Mouse (Mus musculus): ENCODE results near the gene Sept14. TPM values are rescaled to one million over a fixed set of nuclear protein-coding genes. Genes with fewer than 3 reads are reported as not detected.
A peak's percentile ranks its signal among the peaks of the same experiment; 100 is the strongest.

Sept14 gene
- total RNA-seq, 1 experiment: 0.27 TPM

GRCm38 (mm10) chr5:129725774-129726392 lies 17.6 kb upstream of the Sept14 start:
- peak overlapping the region; percentile 93; the same call in 1 of the 2 replicates for H3K9ac ChIP-seq (ENCODE audit: insufficient read depth, low read depth, low read length, poor library complexity, severe bottlenecking)
- H3K36me3 ChIP-seq (ENCODE audit: control insufficient read depth, insufficient read depth, low read length, poor library complexity, severe bottlenecking): no peaks in the 10 kb centered on the region
- H3K4me1 ChIP-seq (ENCODE audit: control insufficient read depth in 2 of 2, insufficient read depth in 2 of 2, low read length in 2 of 2, poor library complexity in 1 of 2): peaks cover 4 to 17% of the 10 kb centered on the region in 2 experiments
- no peak for DNase-seq (ENCODE audit: low read depth, low spot score)
- H3K9me3 ChIP-seq (ENCODE audit: control insufficient read depth, insufficient read depth, low read depth, low read length): no peaks in the 10 kb centered on the region
- in situ Hi-C loops (cut with MboI; ENCODE audit: low sequenced_read_pairs in 2 of 2, unreplicated experiment in 2 of 2): no loop called here
- H3K27ac ChIP-seq (ENCODE audit: insufficient read depth, low read depth, low read length, poor library complexity, severe bottlenecking): no peak overlapping the region
- peak overlapping the region; percentile 75 to 83 for H3K4me3 ChIP-seq (ENCODE audit: insufficient read depth in 1 of 2, low read depth in 1 of 2, low read length in 2 of 2, poor library complexity in 1 of 2, severe bottlenecking in 1 of 2)
- TF ChIP-seq MAFK (IDR thresholded peaks at IDR 0.05; ENCODE audit: insufficient read depth, low read depth, low read length): no peak
- no peak for TF ChIP-seq ZC3H11A (IDR thresholded peaks at IDR 0.05; ENCODE audit: borderline replicate concordance, low read depth, low read length)

- peak; percentile 78 for DNase-seq (ENCODE audit: low read depth, low spot score)
- in situ Hi-C loops (cut with MboI; ENCODE audit: low sequenced_read_pairs in 2 of 2, unreplicated experiment in 2 of 2): no loop called here
- no peaks in the 10 kb centered on the region for H3K36me3 ChIP-seq (ENCODE audit: control insufficient read depth, insufficient read depth, low read length, poor library complexity, severe bottlenecking)
- TF ChIP-seq HCFC1 (IDR thresholded peaks at IDR 0.05; ENCODE audit: borderline replicate concordance, insufficient read depth, low read length) (peak; percentile 68; the same call in 1 of the 2 replicates), ZC3H11A (IDR thresholded peaks at IDR 0.05; ENCODE audit: borderline replicate concordance, low read depth, low read length) (0 out of 2 replicates have a peak, but pooled peaks have one; percentile 28), MAFK (IDR thresholded peaks at IDR 0.05; ENCODE audit: insufficient read depth, low read depth, low read length) (no peak), CHD2 (IDR thresholded peaks at IDR 0.05; ENCODE audit: low read depth, low read length) (peak; percentile 70), ZNF384 (IDR thresholded peaks at IDR 0.05; ENCODE audit: low read depth, low read length) (peak; percentile 77)
- H3K27ac ChIP-seq (ENCODE audit: insufficient read depth, low read depth, low read length, poor library complexity, severe bottlenecking): peak within 1 kb of the TSS; percentile 51
- H3K9me3 ChIP-seq (ENCODE audit: control insufficient read depth, insufficient read depth, low read depth, low read length): no peaks in the 10 kb centered on the region
- H3K4me1 ChIP-seq (ENCODE audit: control insufficient read depth in 2 of 2, insufficient read depth in 2 of 2, low read length in 2 of 2, poor library complexity in 1 of 2): peaks cover 3 to 13% of the 10 kb centered on the region in 2 experiments; a peak in 3 of 4 replicates
- H3K4me3 ChIP-seq (ENCODE audit: insufficient read depth in 1 of 2, low read depth in 1 of 2, low read length in 2 of 2, poor library complexity in 1 of 2, severe bottlenecking in 1 of 2): peak within 1 kb of the TSS; percentile 75 to 83
- H3K9ac ChIP-seq (ENCODE audit: insufficient read depth, low read depth, low read length, poor library complexity, severe bottlenecking): peak within 1 kb of the TSS; percentile 93
These were observed 16.8 kb upstream of the Sept14 start, which contains the start of gene Nipsnap2 for GRCm38 (mm10) chr5:129724834-129725773. Gene Nipsnap2, plus strand, starts transcription at chr5:129725063.

GRCm38 (mm10) chr5:129724268-129724667 lies 16.0 kb upstream of the Sept14 start:
- Histone ChIP-seq H3K36me3 (ENCODE audit: control insufficient read depth, insufficient read depth, low read length, poor library complexity, severe bottlenecking) (no peaks in the 10 kb centered on the region), H3K9ac (ENCODE audit: insufficient read depth, low read depth, low read length, poor library complexity, severe bottlenecking) (peak overlapping the region; percentile 72; the same call in 1 of the 2 replicates), H3K4me3 (ENCODE audit: insufficient read depth in 1 of 2, low read depth in 1 of 2, low read length in 2 of 2, poor library complexity in 1 of 2, severe bottlenecking in 1 of 2) (peak overlapping the region in 1 of 2 experiments; percentile 83; a peak in 2 of 4 replicates), H3K27ac (ENCODE audit: insufficient read depth, low read depth, low read length, poor library complexity, severe bottlenecking) (no peak overlapping the region), H3K9me3 (ENCODE audit: control insufficient read depth, insufficient read depth, low read depth, low read length) (no peaks in the 10 kb centered on the region), H3K4me1 (ENCODE audit: control insufficient read depth in 2 of 2, insufficient read depth in 2 of 2, low read length in 2 of 2, poor library complexity in 1 of 2) (peaks cover 0 to 11% of the 10 kb centered on the region in 2 experiments; a peak in 2 of 4 replicates)
- in situ Hi-C loops (cut with MboI; ENCODE audit: low sequenced_read_pairs in 2 of 2, unreplicated experiment in 2 of 2): no loop called here
- TF ChIP-seq CHD2 (IDR thresholded peaks at IDR 0.05; ENCODE audit: low read depth, low read length) (no peak), MAFK (IDR thresholded peaks at IDR 0.05; ENCODE audit: insufficient read depth, low read depth, low read length) (no peak), ZC3H11A (IDR thresholded peaks at IDR 0.05; ENCODE audit: borderline replicate concordance, low read depth, low read length) (no peak), HCFC1 (IDR thresholded peaks at IDR 0.05; ENCODE audit: borderline replicate concordance, insufficient read depth, low read length) (no peak), ZNF384 (IDR thresholded peaks at IDR 0.05; ENCODE audit: low read depth, low read length) (no peak)
- DNase-seq (ENCODE audit: low read depth, low spot score): no peak

- no peak for TF ChIP-seq MAFK (IDR thresholded peaks at IDR 0.05; ENCODE audit: insufficient read depth, low read depth, low read length)
- no peak for TF ChIP-seq HCFC1 (IDR thresholded peaks at IDR 0.05; ENCODE audit: borderline replicate concordance, insufficient read depth, low read length)
- no peak for TF ChIP-seq ZC3H11A (IDR thresholded peaks at IDR 0.05; ENCODE audit: borderline replicate concordance, low read depth, low read length)
- TF ChIP-seq ZNF384 (IDR thresholded peaks at IDR 0.05; ENCODE audit: low read depth, low read length): no peak
- TF ChIP-seq CHD2 (IDR thresholded peaks at IDR 0.05; ENCODE audit: low read depth, low read length): no peak
- Histone ChIP-seq H3K4me1 (ENCODE audit: control insufficient read depth in 2 of 2, insufficient read depth in 2 of 2, low read length in 2 of 2, poor library complexity in 1 of 2) (0 out of 4 replicates have a peak, but pooled peaks cover 3% of the 10 kb centered on the region in 2 experiments), H3K9ac (ENCODE audit: insufficient read depth, low read depth, low read length, poor library complexity, severe bottlenecking) (no peak overlapping the region), H3K27ac (ENCODE audit: insufficient read depth, low read depth, low read length, poor library complexity, severe bottlenecking) (no peak overlapping the region), H3K9me3 (ENCODE audit: control insufficient read depth, insufficient read depth, low read depth, low read length) (no peaks in the 10 kb centered on the region), H3K36me3 (ENCODE audit: control insufficient read depth, insufficient read depth, low read length, poor library complexity, severe bottlenecking) (peaks cover 15% of the 10 kb centered on the region), H3K4me3 (ENCODE audit: insufficient read depth in 1 of 2, low read depth in 1 of 2, low read length in 2 of 2, poor library complexity in 1 of 2, severe bottlenecking in 1 of 2) (no peak overlapping the region)
- no peak for DNase-seq (ENCODE audit: low read depth, low spot score)
- in situ Hi-C loops (cut with MboI; ENCODE audit: low sequenced_read_pairs in 2 of 2, unreplicated experiment in 2 of 2): no loop called here
These were observed 11.9 kb upstream of the Sept14 start for GRCm38 (mm10) chr5:129720176-129720575.
